Mouse (Mus musculus): ENCODE measurements around the gene Cntn4. TPM values are rescaled to one million over a fixed set of nuclear protein-coding genes. Genes with fewer than 3 reads are reported as not detected.

The Cntn4 gene
- polyA plus RNA-seq, 1 experiment from 2014 or later, result not detected

DNA sequence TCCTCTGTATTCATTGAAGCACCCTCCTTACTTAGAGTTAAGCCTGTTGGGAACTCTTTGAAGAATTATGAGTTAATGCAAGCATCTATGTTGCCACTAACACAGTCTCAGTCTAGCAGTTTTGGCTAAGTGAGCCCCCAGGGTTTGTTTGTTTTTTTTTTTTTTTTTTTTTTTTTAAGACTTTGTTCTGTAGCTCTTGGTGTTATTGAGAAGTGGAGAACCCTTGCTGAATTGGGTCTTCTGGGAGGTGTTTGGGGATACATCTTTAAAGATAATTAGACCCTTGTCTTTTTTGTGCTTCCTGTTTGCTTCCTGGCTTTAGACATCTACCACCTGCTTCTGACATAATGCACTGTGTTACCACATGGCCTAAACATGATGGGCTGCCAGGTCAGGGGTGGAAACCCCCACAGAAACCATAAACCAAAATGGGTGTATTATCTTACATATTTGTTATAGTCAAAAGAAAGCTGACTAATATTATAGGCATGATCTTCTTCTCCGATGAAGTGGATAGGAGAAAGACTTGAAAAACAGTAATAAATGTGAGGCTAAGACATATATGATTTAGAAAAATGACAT, 1062.9 kb downstream of the Cntn4 start:
- ATAC-seq (no peak), DNase-seq (no peak)
- H3K4me1 ChIP-seq (ENCODE audit: insufficient read depth), result no peaks in the 10 kb centered on the region
- no peaks in the 10 kb centered on the region for H3K36me3 ChIP-seq (replicated peaks; ENCODE audit: insufficient read depth, low read length)
- H3K4me2 ChIP-seq (ENCODE audit: low read depth, low read length), result no peak overlapping the region
- H3K27ac ChIP-seq (ENCODE audit: low read depth), result no peak overlapping the region
- no peaks in the 10 kb centered on the region for H3K27me3 ChIP-seq (ENCODE audit: insufficient read depth, low read length)
- TF ChIP-seq EP300 (IDR thresholded peaks at IDR 0.05; ENCODE audit: low read depth), result no peak
- no peak for TF ChIP-seq CTCF (IDR thresholded peaks at IDR 0.05; ENCODE audit: low read depth)
- H3K4me3 ChIP-seq (ENCODE audit: low read depth, low read length), result no peak overlapping the region
- no peaks in the 10 kb centered on the region for H3K9me3 ChIP-seq (ENCODE audit: low read length)
- no peak overlapping the region for H3K9ac ChIP-seq (replicated peaks)
- WGBS (ENCODE audit: insufficient replicate concordance), result 71% methylated on average over 1 of the region's 1 CpGs

DNA sequence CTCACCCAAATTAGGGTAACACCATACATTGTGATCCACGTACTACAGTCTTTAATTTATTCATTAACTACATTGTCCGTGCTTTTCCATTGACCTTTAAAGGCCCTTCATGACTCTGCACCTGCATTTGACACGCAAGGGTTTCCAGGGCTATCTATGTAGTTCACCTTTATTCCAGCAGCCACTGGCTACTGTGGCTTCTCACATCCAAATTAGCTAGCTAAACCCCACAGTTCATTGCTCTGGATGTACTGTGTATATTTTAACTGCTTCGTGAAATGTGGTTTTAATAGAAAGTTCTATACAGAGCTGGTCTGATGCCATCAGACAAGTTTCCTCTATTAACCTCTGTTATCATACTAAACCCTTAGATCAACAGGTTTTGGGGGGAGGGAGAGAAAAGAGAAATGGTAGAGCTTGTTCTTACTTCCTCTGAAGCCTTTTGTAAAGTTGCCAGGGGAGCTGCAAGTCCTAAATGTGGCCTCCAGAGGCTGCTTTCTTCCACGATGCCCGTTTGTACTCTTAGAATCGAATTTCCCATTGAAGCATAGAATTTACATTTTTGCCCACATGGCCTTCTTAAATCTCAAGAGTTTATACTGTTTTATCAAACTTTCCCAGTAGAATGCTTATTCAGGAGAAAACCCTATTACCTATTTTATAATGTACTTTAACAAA, 1066.2 kb downstream of the Cntn4 start:
- H3K4me3 ChIP-seq (ENCODE audit: low read depth, low read length), result no peak overlapping the region
- H3K9me3 ChIP-seq (ENCODE audit: low read length), result no peaks in the 10 kb centered on the region
- H3K4me2 ChIP-seq (ENCODE audit: low read depth, low read length), result no peak overlapping the region
- no peaks in the 10 kb centered on the region for H3K4me1 ChIP-seq (ENCODE audit: insufficient read depth)
- H3K9ac ChIP-seq (replicated peaks), result no peak overlapping the region
- no peaks in the 10 kb centered on the region for H3K36me3 ChIP-seq (replicated peaks; ENCODE audit: insufficient read depth, low read length)
- no peaks in the 10 kb centered on the region for H3K27me3 ChIP-seq (ENCODE audit: insufficient read depth, low read length)
- TF ChIP-seq EP300 (IDR thresholded peaks at IDR 0.05; ENCODE audit: low read depth), result no peak
- no peak for TF ChIP-seq CTCF (IDR thresholded peaks at IDR 0.05; ENCODE audit: low read depth)
- DNase-seq (no peak), ATAC-seq (no peak)
- WGBS (ENCODE audit: insufficient replicate concordance), result 63% methylated on average over 7 of the region's 7 CpGs
- no peak overlapping the region for H3K27ac ChIP-seq (ENCODE audit: low read depth)

GRCm38 (mm10) chr6:106745673-106746394, 1068.4 kb downstream of the Cntn4 start:
- Histone ChIP-seq H3K9me3 (ENCODE audit: low read length) (no peaks in the 10 kb centered on the region), H3K27me3 (ENCODE audit: insufficient read depth, low read length) (no peaks in the 10 kb centered on the region), H3K9ac (replicated peaks) (no peak overlapping the region), H3K4me1 (ENCODE audit: insufficient read depth) (no peaks in the 10 kb centered on the region), H3K4me3 (ENCODE audit: low read depth, low read length) (no peak overlapping the region), H3K36me3 (replicated peaks; ENCODE audit: insufficient read depth, low read length) (no peaks in the 10 kb centered on the region), H3K4me2 (ENCODE audit: low read depth, low read length) (no peak overlapping the region), H3K27ac (ENCODE audit: low read depth) (no peak overlapping the region)
- no peak for TF ChIP-seq EP300 (IDR thresholded peaks at IDR 0.05; ENCODE audit: low read depth)
- no peak for TF ChIP-seq CTCF (IDR thresholded peaks at IDR 0.05; ENCODE audit: low read depth)
- WGBS (ENCODE audit: insufficient replicate concordance), result 51% methylated on average over 7 of the region's 7 CpGs
- ATAC-seq (no peak), DNase-seq (no peak)

DNA sequence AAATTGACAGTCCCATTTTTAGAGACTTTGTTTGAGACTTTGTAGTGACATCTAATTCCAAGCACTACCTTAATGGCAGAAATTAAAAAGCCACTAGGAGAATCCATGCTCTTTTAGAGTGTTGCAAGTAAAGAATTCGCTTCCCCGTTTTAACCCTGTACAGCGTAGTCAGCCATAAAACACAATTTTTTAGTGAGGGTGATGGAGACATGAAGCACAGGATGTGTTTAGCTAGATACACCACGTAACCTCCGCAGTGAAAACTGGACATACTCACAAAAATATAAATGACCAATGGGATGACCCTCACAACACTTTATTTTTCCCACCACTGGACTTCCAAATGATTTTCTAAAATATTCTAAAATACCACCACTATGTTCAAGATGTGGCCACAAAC, 1069.8 kb downstream of the Cntn4 start:
- TF ChIP-seq EP300 (IDR thresholded peaks at IDR 0.05; ENCODE audit: low read depth) (no peak), CTCF (IDR thresholded peaks at IDR 0.05; ENCODE audit: low read depth) (no peak)
- Histone ChIP-seq H3K27ac (ENCODE audit: low read depth) (no peak overlapping the region), H3K4me2 (ENCODE audit: low read depth, low read length) (no peak overlapping the region), H3K27me3 (ENCODE audit: insufficient read depth, low read length) (no peaks in the 10 kb centered on the region), H3K4me1 (ENCODE audit: insufficient read depth) (no peaks in the 10 kb centered on the region), H3K4me3 (ENCODE audit: low read depth, low read length) (no peak overlapping the region), H3K9ac (replicated peaks) (no peak overlapping the region), H3K9me3 (ENCODE audit: low read length) (no peaks in the 10 kb centered on the region), H3K36me3 (replicated peaks; ENCODE audit: insufficient read depth, low read length) (no peaks in the 10 kb centered on the region)
- no peak for ATAC-seq
- WGBS (ENCODE audit: insufficient replicate concordance), result 73% methylated on average over 5 of the region's 5 CpGs
- DNase-seq, result no peak

DNA sequence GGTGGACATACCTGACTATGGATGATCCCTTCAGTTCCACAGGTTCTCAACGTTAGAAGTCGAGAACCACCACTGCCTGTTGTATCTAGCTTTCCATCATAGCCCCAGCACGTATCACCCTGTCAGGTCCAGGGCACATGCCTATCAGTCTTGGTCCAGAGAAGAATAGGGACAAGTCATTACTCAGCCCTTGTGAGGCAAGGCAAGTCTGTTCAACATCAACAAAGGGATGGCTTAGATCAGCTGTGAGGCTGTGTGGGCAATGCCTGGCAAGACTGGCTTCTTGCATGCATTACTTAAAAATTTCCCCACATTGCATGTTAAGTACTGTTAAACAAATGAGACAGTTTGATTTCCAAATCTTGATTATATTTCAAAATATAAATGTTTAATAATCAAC, 1070.3 kb downstream of the Cntn4 start:
- Histone ChIP-seq H3K9ac (replicated peaks) (no peak overlapping the region), H3K27me3 (ENCODE audit: insufficient read depth, low read length) (no peaks in the 10 kb centered on the region), H3K36me3 (replicated peaks; ENCODE audit: insufficient read depth, low read length) (no peaks in the 10 kb centered on the region), H3K9me3 (ENCODE audit: low read length) (no peaks in the 10 kb centered on the region), H3K4me3 (ENCODE audit: low read depth, low read length) (no peak overlapping the region), H3K4me1 (ENCODE audit: insufficient read depth) (no peaks in the 10 kb centered on the region), H3K4me2 (ENCODE audit: low read depth, low read length) (no peak overlapping the region), H3K27ac (ENCODE audit: low read depth) (no peak overlapping the region)
- TF ChIP-seq CTCF (IDR thresholded peaks at IDR 0.05; ENCODE audit: low read depth) (no peak), EP300 (IDR thresholded peaks at IDR 0.05; ENCODE audit: low read depth) (no peak)
- ATAC-seq (no peak), DNase-seq (no peak)
- WGBS (ENCODE audit: insufficient replicate concordance), result 68% methylated on average over 3 of the region's 3 CpGs
